Comparison of ENCODE assay signal across 12 mouse cellular contexts in the genomic region with DNA sequence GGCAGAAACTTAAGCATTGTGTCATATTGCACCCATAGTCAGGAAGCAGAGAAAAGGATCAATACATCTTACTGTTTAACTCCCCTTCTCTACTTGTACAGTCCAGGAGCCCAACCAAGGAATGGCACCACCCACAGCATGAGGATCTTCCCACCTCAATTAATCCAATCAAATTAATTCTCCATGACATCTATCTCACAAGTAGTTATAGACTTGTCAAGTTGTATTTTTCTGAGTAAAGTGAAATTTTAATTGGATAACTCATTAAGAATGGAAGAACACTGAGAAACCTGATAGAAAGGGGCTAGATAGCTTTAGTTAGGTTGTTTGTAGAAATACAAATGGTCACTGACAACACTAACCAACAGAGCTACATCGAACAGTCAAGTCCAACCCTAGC.
"Had no signal": no experiment of that assay in that cellular context is flagged by ENCODE, and none has a peak within 500 bp of the region (broad histone marks: within the 10 kb centered on the region; RNA-seq: fewer than 3 reads in every experiment).

No protein-coding gene starts in this region.

- DNase-seq: left cerebral cortex, postnatal 4 days; liver; liver, embryonic 13.5 days; liver, postnatal 0 days; lung, adult 18-20 months; lung, adult 2 months; lung, embryonic 14.5 days; lung, postnatal 10 days; lung, postnatal 14 days; lung, postnatal 36 days; lung, postnatal 4 days; midbrain, embryonic 14.5 days had no signal
